Mouse (Mus musculus) v-Abl transformed pro-B cells (cell line): ENCODE data around the gene Bckdha.

Experiments
- in situ Hi-C, 2 experiments: fragments of 400-800 bp; cut with MboI; formaldehyde crosslinking; loops; one replicate each; pipeline ENCODE4 v1.15.1; 2025; ENCODE audit not compliant: unreplicated experiment in 2 of 2

The Bckdha gene

GRCm38 (mm10) chr7:25684659-25685058 lies 25.9 kb upstream of the Bckdha start:
- in situ Hi-C loops, result loop anchor here (5.0 kb wide), 4 partner anchors 32 to 68 kb away; partner anchors contain the start of genes Hnrnpul1 (in 2 of the 2) and Ccdc97 (in 1 of the 2)

GRCm38 (mm10) chr7:25683474-25684180 lies 24.8 kb upstream of the Bckdha start:
- in situ Hi-C loops, result loop anchor here (5.0 kb wide), 3 partner anchors 34 to 69 kb away; partner anchors contain the start of genes Ccdc97 (in 1 of the 2) and Hnrnpul1 (in 1 of the 2)

- in situ Hi-C loops, result loop anchor here (5.0 kb wide), 3 partner anchors 36 to 71 kb away; partner anchors contain the start of genes Ccdc97 (in 1 of the 2) and Hnrnpul1 (in 1 of the 2)
These were observed 22.8 kb upstream of the Bckdha start for GRCm38 (mm10) chr7:25681341-25682231.

- in situ Hi-C loops, result loop anchor here (5.0 kb wide), 3 partner anchors 37 to 72 kb away; partner anchors contain the start of genes Ccdc97 (in 1 of the 2) and Hnrnpul1 (in 1 of the 2)
These were observed 21.9 kb upstream of the Bckdha start, which contains the start of gene B9d2 for GRCm38 (mm10) chr7:25680514-25681258. B9d2 (plus strand) TSS chr7:25680780.

GRCm38 (mm10) chr7:25679971-25680370 lies 21.2 kb upstream of the Bckdha start:
- in situ Hi-C loops, result loop anchor here (5.0 kb wide), 3 partner anchors 37 to 72 kb away; partner anchors contain the start of genes Ccdc97 (in 1 of the 2) and Hnrnpul1 (in 1 of the 2)

- in situ Hi-C loops, result no loop called here
These were observed 18.2 kb upstream of the Bckdha start for GRCm38 (mm10) chr7:25677013-25677412.

- in situ Hi-C loops, result no loop called here
These were observed 17.5 kb upstream of the Bckdha start for GRCm38 (mm10) chr7:25676085-25676781.

GRCm38 (mm10) chr7:25675405-25675804 lies 16.6 kb upstream of the Bckdha start:
- in situ Hi-C loops, result no loop called here

- in situ Hi-C loops, result no loop called here
These were observed 16.0 kb upstream of the Bckdha start, which contains the start of gene Tmem91 for GRCm38 (mm10) chr7:25674719-25675300. Tmem91 (minus strand) TSS chr7:25675166.

GRCm38 (mm10) chr7:25674297-25674696 lies 15.5 kb upstream of the Bckdha start:
- in situ Hi-C loops, result no loop called here

- in situ Hi-C loops, result no loop called here
These were observed 13.7 kb upstream of the Bckdha start for GRCm38 (mm10) chr7:25672442-25672841.

GRCm38 (mm10) chr7:25671686-25672085 lies 12.9 kb upstream of the Bckdha start:
- in situ Hi-C loops, result no loop called here

- in situ Hi-C loops, result no loop called here
These were observed 11.3 kb upstream of the Bckdha start for GRCm38 (mm10) chr7:25670096-25670495.

- in situ Hi-C loops, result no loop called here
These were observed 10.8 kb upstream of the Bckdha start for GRCm38 (mm10) chr7:25669631-25670030.

GRCm38 (mm10) chr7:25669158-25669557 lies 10.4 kb upstream of the Bckdha start:
- in situ Hi-C loops, result no loop called here

- in situ Hi-C loops, result no loop called here
These were observed 7.6 kb upstream of the Bckdha start for GRCm38 (mm10) chr7:25666381-25666780.

GRCm38 (mm10) chr7:25657785-25658184 lies 996 bp downstream of the Bckdha start:
- in situ Hi-C loops, result loop anchor here (5.0 to 10.0 kb wide), 3 partner anchors 35 to 233 kb away; no protein-coding TSS in a partner anchor

GRCm38 (mm10) chr7:25655601-25656428 lies 3.0 kb downstream of the Bckdha start:
- in situ Hi-C loops, result loop anchor here (5.0 to 10.0 kb wide), 3 partner anchors 34 to 231 kb away; no protein-coding TSS in a partner anchor
